Mouse (Mus musculus) stomach, postnatal 0 days (tissue): ENCODE data around the gene Mst1.

ENCODE experiments used
- CTCF ChIP-seq: IDR thresholded peaks from 2 replicates; pipeline ENCODE4 v1.5.1; 2016; ENCODE audit warnings: antibody characterized with exemption, low read depth, mild to moderate bottlenecking, moderate library complexity
- EP300 ChIP-seq: optimal IDR thresholded peaks from 2 replicates; pipeline ENCODE3; 2016; ENCODE audit warnings: antibody characterized with exemption

- TF ChIP-seq CTCF (no peak), EP300 (no peak)
Observed at GRCm38 (mm10) chr9:108094998-108095411, 14.8 kb downstream of the Mst1 start.
